Mouse (Mus musculus) thymus, adult 2 months (tissue): ENCODE results near the gene Ndufaf2.

Source experiments
- CTCF ChIP-seq: fragments of 200-500 bp; IDR thresholded peaks from 2 replicates; pipeline ENCODE4 v1.5.1; 2012; ENCODE audit warnings: mild to moderate bottlenecking, control low read depth, low read length, moderate library complexity, borderline replicate concordance; ENCODE audit not compliant: control insufficient read depth, poor library complexity, insufficient read depth; ENCODE audit errors: extremely low read depth
- POLR2A ChIP-seq: fragments of 200-500 bp; IDR thresholded peaks from 2 replicates; pipeline ENCODE4 v1.6.1; 2012; ENCODE audit warnings: mild to moderate bottlenecking, low read length, control low read depth, moderate library complexity; ENCODE audit not compliant: control insufficient read depth, poor library complexity, insufficient read depth; ENCODE audit errors: extremely low read depth

DNA sequence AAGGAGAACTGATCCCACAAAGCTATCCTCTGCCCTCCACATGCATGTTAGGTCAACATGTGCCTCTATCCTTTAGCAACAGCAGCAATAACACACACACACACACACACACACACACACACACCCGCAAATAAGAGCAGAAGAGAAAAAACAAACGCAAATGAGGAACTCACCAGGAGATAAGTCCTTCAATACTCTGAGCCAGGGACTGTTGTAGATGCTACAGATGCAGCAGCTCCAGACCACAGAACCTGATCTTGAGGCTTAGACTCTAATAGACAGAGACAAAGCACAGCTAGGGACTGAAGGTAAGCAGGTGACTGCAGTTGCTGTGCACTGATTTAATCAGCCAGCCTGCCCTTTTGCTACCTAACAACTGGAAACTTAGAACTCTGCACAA is 92.4 kb downstream of the Ndufaf2 start:
- TF ChIP-seq CTCF: no peak
- TF ChIP-seq POLR2A: no peak
